Mouse (Mus musculus): ENCODE data around the gene Sart3.
"Not testable (repeated sequence)": the region's sequence is repeated elsewhere in the genome, so short reads cannot be mapped to it uniquely, and the experiment has no call there.

Sart3 gene

DNA sequence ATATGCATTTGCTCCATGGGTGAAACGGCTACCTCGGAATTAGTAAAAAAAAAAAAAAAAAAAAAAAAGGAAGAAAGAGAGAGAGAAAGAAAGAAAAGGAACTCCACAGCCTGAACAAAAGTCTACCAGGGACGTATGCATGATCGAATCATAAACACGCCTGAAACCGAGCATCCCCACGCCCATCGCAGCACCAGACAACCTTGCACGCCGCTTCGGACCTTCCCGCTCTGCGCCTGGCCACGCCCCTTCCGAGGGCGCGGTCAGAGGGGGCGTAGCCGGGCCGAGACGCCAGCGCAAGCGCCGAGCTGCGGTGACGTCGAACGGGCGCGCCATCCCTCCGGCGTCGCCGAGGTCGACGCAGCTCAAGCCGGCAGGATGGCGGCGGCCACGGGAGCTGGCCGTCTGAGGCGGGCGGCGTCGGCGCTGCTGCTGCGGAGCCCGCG lies at the start of gene Sart3, which contains the start of gene Iscu:
TSS of gene Sart3 (minus strand) at position 61 of the 446 bp plus-strand sequence.
TSS of gene Iscu (plus strand) at position 299 of the 446 bp plus-strand sequence.
- DNase-seq (ENCODE audit: low read depth): peak; percentile 82

DNA sequence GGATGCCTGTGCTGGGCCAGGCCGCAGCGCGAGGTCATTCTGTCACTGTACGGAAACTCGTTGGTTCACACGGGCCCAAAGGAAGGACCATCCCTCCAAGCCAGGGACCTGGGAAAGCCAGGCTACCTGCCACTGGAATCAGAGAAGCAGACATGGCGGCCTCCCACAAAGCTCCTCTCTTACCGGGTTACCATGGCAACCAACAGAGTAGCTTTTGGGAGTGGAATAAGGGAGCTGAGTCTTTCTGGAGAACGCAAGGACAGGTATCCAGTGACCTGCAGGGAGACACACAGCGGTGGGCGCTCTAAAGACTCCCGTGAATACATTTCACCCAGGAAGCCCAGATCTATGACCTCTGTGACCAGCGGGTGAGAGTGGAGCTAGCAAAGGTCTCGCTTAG lies 46.3 kb upstream of the Sart3 start:
- no peak for DNase-seq (ENCODE audit: low read depth)

DNA sequence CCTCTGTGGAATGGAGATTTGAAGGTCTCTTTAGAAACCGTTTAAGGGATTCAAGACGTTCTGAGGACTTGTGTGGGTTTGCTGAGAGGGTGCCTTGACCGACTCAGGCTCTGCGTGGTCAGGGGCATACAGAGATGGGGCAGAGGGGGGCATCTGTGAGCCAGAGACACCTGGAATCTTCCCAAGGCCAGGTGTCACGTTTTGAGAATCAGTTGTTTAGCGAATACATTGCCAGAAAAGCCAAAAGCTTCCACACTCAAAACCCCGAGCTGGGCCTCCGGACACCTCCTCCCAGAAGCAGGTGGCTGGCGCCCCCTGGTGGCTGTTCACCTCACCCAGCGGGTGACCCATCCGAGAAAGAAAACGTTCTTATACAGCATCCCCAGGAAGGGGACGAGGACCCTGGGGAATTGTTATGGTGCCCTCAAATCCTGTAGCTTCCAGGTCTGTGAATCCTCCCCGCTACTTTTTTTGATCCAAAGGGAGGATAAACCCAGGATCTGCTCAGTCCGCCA lies 43.4 kb upstream of the Sart3 start:
- no peak for DNase-seq (ENCODE audit: low read depth)

DNA sequence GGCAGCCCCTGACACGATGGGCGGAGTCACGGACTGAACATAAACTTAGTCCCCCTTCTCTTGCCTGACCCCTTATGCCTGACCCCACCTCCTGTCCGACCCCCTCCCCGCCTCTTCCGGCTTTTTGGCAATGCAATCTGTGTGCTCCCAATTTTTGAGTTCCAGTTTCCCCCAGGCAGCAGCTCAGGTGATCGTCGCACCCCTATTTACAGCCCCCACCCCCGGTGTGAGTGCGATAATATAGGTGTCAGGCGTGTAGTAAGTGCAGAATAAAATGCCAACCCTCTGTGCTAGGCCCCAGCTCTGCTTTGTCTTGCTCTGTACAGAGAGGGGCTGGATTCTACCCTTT lies 42.7 kb upstream of the Sart3 start:
- no peak for DNase-seq (ENCODE audit: low read depth)

DNA sequence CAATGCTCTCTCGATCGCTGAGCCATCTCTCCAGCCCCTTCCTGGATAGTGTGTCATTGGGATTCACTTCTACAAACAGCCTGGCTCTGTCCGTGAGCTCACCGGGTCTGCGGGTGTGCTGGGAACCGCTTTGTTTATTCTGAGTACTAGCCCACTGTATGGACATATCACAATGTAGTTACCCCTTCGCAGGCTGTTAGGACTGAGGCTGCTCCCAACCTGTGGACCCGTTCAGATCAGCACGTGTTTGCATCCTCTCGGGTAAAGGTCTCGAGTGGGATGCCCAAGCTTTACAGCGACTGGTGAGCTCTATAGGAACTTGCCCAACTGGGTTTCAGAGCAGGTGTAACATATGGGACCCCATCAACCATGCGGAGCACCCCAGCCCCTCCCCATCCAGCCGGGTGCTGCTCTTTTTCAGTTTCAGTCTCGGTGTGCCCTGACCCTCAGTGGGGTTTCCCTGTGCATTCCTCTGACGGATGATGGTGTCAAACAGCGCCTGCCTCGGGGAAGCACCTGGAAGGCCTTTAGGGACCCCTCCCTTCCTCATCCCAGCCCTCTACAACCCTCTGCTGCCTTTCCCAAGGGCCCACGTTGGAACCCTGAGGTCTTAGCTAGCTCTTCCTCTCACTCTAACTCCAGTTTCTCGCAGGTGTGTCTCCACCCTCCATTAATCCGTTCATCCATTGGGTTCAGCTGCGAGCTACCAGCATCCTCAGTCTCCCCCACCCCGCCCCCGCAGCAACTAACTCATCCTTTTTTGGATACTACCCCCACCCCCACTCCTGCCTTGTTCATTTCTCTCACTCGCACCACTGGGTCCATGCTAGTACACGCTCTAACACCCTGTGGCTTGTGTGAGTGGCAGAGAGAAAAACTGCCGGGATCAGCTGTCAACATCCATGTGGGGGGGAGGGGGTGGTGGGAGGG lies 42.1 kb upstream of the Sart3 start:
- DNase-seq (ENCODE audit: low read depth): no peak

DNA sequence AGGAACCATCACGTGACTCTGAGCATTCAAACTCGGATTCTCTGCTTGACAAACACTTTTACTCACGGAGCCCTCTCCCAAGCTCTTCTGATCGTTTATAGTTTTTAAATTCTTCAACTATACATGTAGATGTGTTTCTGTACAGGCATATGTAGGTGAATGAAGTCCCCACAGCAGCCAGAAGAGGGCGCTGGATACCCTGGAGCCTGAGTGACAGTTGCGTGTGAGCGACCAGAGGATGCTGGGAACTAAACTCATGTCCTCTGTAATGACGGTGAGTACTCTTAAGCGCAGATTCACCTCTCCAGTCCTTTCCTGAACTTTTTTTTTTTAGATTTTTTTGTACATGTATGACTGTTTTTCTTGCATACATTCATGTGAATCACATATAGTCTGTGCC lies 41.3 kb upstream of the Sart3 start:
- no peak for DNase-seq (ENCODE audit: low read depth)

DNA sequence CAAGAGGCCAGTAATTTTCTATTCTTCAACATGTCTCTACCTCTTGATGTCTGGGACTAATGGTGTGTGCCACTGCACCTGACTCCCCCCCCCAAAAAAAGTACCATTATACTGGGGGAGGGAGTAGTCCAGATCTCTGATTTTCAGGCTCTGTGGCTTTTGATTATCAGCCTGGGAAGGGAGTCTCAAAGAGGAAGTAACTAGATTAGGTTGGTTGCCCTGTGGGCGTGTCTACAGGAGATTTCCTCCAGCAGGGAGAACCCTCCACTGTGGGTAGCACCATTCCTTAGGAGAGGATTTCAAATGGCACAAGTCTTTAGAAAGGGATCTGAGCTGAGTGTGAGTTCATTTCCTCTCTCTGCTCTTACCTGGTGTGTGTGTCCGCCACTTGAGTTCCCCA lies 40.3 kb upstream of the Sart3 start:
- DNase-seq (ENCODE audit: low read depth): no peak

DNA sequence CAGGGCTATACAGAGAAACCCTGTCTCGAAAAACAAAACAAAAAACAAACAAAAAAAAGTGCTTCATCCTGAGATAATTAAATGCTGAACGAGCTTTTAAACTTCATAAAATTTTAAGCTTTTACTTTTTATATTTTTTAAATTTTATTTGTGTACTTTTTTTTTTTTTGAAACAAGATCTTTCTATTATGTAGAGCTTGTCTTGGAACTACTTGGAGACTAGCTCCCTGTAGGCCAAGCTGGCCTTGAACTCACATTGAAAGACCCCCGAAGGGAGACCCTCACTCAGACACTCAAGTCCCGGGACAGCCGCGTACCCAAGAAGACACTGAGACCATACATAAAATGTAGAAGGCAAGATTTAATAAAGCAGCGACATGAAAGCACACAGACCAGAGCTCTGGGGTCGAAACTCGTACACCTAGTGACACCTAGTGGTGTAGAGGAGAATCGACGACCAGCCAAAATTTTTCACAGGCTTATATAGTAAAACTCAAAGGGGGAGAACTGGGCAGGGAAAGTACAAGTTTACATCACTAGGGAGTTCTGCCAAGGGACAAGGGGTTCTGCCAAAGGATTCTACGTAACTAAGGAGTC lies 39.6 kb upstream of the Sart3 start:
- not testable (repeated sequence) for DNase-seq (ENCODE audit: low read depth)

DNA sequence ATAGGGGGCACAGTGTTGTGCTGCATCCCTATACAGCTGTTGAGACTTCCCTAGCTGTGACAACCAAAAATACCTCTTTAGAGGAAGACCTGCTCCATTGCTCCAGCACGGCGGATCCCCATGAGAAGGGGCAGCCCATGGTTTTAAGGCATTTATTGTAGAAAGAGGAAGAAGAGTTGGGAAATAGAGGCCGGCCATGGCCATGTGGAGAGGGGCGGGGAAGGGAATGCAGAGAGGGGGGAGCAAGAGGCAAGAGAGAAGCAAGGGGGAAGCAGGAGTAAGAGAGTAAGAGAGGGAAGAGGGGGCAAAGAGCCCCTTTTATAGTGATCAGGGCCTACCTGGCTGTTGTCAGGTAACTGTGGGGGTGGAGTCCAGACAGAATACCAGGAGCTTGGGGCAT lies 37.8 kb upstream of the Sart3 start:
- DNase-seq (ENCODE audit: low read depth): no peak

DNA sequence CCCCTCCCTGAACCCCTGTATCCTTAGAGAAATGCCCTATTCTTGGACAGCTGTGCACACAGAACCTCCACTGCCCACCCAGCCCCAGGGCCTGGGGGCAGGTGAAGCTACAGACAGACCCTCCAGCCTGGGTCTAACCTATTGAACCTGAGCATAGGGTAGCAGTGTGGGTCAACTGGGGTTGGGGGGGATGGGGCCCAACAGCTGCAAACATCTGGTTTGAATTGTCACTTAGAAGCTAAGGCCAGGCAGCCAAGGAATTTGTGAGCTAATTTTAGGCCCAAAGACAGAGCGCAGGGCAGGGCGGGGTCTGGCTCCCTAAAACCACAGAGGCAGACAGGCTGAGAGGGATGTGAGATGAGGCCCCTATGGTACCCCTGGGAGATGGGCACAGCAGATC lies 35.9 kb upstream of the Sart3 start:
- DNase-seq (ENCODE audit: low read depth): no peak

DNA sequence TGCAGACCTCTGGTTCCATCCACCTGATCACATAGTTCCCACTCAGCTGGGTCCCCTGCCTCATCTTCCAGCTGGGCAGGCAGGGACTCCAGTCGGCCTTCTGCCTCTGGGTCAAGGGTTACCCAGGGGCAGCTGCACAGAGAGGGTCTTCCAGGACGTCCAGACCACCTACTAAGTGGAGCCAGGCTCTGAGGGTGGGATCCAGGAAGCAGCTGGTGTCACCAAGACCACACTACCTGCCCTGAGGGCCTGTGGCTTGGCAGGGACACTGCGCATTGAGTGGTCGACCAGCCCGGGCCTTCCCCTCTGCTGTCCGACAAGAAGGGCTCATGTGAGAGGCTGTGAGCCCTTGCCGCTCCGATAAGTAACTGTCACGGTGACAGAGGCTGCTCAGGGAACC lies 35.4 kb upstream of the Sart3 start:
- no peak for DNase-seq (ENCODE audit: low read depth)

DNA sequence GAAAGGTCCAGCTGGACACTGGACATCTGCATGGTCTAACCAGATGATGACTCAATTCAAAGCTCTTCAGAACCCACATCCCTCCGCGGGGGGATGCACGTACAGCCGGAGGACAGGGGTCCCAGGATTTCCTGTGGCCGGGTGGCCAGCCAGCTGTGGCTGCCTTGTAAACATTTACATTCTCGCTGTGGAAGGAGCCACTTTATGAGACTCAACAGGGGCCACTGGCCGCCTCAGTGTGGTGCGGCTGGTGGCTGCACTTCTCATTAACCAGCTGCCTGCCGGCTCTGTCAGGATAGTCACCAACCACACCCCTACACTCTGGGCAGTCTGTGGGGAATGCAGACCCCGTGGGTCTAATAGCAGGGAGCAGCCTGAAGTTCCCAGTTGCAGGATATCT lies 34.1 kb upstream of the Sart3 start:
- DNase-seq (ENCODE audit: low read depth): no peak

DNA sequence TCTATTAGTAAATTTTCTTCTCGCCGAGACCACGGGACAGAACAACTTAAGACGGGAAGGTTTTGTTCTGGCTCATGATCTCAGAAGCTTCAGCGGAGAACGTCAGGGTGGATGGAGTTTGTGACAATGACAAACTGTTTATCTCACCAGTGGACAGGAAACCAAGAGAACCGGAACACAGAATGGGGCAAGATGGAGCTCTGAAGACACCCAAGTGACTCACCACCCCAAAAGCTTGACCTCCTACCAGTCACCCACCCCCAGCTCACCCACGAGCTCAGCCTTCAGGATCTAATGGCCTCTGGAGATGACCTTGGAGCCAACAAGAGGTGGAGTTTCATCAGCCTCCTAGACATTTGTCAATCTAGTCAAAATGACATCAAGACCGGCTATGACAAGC lies 33.0 kb upstream of the Sart3 start:
- DNase-seq (ENCODE audit: low read depth): no peak

DNA sequence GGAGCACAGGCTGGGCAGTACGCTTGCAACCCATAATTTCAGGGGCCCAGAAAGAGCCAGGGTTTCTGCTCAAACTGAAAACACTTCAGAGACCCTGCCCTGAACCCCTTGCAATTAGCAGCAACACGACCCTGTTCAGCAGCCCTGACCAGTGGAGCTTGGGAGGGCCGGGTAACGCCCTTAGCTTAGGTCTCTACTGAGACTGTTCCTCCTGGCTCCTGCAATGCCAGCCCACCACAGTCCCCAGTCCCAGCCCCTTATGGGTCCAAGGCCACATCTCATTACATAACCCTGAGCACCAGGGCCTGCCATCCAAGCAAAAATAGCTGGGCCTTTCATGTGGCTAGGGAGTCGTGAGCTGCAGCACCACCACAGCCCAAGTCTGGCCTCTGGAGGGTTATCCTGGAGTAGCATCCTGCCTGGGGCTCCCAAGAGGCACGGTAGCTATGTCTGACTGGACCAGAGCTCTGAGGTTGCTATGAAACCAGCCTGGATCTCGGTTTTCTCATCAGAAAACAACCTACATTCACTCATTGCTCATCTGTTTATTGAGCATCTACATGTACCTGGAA lies 32.2 kb upstream of the Sart3 start:
- DNase-seq (ENCODE audit: low read depth): no peak

DNA sequence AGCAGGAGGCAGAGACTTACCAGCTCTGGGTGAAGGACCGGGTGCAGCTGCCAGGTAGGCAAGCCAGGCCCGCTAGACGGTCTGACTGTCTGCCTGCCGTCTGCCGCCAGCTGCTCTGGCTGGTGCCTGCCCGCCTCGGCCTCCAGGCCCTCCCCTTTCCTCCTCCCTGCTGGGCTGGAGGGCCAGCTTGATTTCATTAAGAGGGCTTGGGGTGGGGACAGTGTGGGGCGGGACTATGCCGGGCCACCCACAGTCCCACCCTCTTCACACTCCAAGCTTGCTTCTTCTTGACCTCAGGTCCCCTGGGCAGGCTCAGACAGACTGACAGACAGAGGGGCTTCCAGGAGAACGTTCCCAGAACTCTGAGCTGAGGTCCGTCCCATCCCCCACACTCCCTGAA lies 28.0 kb upstream of the Sart3 start, which contains the start of gene Tmem119:
TSS of gene Tmem119 (minus strand) at position 237 of the 400 bp plus-strand sequence.
- peak; percentile 79 for DNase-seq (ENCODE audit: low read depth)

DNA sequence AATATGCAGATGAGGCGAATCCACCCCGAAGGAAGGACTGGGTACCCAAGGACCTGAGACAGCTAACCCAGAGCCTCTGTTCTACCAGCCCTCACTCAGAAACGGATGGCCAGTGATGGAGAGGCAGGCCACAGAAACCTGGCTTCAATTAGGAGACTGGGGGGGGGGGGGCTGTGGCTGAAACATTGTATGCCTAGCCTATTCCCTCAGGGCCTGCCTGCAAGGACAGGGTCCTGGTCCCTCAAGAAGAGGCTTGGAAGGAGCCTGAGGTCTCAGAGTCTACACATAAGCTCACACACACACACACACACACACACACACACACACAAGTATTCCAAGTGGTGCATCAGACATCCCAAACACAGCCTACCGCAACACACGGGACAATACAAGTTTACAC lies 27.4 kb upstream of the Sart3 start:
- no peak for DNase-seq (ENCODE audit: low read depth)

DNA sequence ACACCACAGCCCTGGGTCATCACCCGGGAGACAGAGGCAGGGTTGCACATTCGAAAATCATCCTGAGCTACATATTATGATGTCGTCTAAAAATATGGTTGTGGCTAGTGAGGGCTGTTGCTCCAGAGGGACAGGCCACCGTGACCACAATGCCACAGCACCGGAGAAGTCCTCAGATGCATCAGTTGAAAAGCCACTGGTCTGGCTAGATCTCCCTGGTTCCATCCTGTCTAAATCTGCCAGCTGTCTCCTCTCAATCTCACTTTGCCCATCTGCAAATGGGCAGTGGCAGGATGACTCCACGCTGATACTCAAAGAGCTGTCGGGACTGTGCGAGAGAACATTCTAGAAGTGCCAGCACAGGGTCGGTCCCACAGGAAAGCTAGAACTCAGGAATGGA lies 26.2 kb upstream of the Sart3 start:
- DNase-seq (ENCODE audit: low read depth): no peak

DNA sequence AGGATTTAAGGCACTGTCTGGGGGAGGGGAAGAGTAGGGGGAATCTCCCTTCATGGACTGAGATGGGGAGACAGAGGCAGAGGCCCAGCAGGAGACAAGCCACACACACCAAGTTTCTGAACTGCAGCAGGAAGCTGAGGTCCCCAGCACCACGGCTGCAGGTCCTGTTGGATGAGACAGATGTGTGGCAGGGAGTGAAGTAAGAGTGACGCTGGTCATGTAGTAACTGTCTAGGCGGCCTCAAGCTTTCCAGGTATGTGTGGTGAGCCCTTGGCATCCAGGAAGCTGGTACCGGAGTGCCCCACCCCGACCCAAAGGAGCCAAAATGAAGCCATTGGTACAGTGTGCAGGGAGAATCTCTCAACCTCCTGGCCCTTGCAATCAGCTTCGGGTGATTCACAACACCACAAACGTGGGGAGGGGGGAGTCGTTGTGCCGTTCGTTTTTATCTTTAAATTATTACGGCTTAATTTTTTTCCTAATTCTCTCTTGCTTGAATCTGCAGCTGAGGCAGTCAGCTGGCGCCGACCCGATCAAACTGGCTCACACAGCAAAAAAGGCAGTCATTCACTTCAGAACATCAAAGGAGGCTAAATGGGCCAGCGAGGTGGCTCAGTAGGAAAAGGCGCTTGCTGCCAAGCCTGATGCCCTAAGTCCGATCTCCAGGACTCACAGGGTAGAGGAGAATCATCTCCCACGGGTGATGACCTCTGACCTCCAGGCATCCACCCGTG lies 25.0 kb upstream of the Sart3 start:
- DNase-seq (ENCODE audit: low read depth): no peak

DNA sequence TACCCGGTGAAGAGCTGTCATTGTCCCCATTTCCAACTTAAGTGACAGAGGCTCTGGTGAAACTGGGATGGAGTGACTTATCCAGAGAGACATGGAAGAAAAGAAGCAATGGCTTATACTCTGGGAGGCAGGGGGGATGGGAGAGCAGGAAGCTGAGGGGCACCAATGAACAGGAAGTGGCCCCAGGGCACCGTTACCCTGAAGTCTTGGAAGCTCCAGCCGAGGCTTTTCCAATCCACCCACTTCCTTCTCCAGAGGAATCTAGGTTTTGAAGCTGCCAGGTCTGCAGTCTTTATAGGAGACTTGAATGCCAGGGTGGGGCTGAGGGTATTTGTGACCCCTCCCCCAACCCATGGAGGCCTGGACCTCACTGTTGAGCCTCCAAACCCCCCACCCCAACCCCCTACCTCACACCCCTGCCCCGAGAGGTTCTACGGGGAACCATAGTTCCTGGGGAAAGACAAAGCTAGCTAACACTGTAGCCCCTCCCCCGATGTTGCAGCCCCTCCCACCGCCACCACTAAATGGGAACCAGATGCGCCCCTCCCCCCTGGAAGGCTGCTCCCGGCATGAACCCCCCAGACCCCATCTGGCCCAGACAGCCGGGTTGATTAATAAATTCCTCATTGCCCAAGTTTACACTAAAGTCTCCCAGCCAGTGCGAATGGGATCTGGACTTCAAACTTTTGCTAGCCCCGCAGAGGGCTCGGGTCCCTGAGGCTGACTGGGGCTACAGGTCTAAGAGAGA lies 24.3 kb upstream of the Sart3 start:
- DNase-seq (ENCODE audit: low read depth): no peak

DNA sequence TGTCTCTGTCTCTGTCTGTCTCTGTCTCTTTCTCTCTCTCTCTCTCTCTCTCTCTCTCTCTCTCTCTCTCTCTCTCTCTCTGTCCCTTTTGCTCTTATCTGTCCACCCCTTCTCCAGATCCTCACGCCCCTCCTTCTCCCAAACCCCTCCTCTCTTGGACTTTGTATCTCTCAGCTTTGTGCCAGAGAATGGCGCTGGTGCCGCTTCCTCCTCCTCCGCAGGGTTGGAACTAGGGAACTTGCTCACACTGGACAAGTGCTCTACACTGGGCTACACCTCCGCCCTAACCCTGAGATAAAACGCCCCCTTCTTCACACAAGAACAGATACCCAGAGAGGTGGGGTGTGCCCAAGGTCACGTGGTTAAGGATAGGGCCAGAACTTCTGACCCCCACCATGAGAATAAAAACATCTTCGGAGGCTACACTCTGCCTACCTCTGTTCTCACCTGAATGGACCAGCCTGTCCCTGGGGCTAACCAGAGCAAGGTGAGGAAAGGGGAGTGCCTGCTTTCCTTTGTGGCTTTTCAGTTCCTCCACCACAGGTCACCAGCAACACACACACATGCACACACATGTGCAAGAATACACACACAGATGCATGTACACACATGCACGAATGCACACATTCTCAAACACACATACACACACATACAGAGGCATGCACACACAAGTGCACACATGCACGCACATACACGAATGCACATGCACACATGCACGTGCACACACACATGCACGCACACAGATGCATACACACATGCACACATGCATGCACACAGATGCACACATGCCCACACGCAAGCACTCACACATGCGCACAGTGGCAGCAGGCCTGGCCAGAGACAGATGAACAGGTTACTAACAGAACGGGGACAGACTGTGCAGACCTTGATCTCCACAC lies 19.1 kb upstream of the Sart3 start:
- no peak for DNase-seq (ENCODE audit: low read depth)
